Mouse (Mus musculus) lung, postnatal 25 days (tissue): ENCODE data around the gene Cyb5r2.

ENCODE experiments used
- DNase-seq: peaks from one replicate; pipeline ENCODE4 v3.0.0; 2022; ENCODE audit warnings: low spot score

Gene Cyb5r2

DNA sequence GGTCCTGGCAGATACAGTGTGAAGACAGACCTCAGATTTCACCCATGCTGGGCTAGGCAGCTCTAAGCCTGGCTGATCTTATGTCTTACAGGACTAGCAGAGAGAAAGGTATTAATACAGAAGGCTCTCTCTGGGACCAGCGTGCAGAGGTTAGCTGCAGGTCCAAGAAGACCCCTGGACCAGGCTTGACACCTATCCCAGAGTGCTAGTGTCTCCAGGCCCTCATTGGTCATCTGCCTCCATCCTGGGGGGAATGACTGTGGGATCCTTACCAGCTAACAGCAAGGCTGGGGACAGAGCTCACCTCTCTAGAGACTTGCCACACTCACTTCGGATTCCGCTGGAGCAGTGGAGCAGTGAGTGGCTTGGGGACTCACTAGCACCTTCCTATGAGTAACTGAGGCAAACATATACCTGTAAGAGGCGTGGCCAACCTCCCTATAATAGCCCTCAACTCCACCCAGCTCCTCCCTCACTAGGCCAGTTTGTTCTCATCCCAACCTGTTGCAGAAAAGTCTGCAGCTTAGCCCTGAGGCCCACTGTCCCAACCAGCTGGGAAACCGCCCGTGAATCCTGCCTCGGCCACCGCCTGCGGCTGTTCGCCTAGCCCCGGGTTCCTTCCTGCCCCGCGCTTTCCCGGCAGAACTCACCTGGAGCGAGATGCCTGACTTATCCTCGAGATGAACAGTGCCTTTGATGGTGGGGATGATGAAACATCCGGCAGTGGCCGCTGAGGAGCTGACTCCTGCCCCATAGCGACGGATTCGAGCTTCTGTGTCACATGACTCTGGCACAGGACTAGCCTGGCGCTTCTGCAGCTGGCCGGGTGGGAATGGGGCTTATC is at the start of gene Cyb5r2:
Gene Cyb5r2 (minus strand): TSS at position 725 of the 844 bp plus-strand sequence.
- peak; percentile 15 for DNase-seq

- DNase-seq: no peak
Measured at GRCm38 (mm10) chr7:107802138-107802537, 44.3 kb upstream of the Cyb5r2 start.

GRCm38 (mm10) chr7:107801108-107801507 is 43.3 kb upstream of the Cyb5r2 start, which contains the start of gene Ovch2:
TSS of gene Ovch2 (minus strand) at chr7:107801208.
- no peak for DNase-seq

DNA sequence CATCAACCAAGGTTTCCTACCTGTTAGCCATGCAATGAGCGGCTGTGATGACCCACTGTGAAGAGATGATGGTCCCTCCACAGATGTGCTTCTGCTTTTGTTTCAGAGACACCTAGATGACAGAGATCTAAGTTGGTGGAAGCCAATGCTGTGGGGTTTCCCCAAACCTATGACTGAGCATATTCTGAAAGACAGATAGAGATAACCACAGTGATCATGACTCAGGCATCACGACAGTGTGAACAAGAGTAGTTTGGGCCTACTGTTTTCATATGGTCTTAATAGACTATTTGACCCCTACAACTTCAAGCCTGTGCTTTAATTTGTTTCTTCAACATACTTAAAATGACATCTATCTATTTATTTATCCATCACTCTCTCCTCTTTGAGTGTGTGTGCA is 38.7 kb upstream of the Cyb5r2 start:
- no peak for DNase-seq

DNA sequence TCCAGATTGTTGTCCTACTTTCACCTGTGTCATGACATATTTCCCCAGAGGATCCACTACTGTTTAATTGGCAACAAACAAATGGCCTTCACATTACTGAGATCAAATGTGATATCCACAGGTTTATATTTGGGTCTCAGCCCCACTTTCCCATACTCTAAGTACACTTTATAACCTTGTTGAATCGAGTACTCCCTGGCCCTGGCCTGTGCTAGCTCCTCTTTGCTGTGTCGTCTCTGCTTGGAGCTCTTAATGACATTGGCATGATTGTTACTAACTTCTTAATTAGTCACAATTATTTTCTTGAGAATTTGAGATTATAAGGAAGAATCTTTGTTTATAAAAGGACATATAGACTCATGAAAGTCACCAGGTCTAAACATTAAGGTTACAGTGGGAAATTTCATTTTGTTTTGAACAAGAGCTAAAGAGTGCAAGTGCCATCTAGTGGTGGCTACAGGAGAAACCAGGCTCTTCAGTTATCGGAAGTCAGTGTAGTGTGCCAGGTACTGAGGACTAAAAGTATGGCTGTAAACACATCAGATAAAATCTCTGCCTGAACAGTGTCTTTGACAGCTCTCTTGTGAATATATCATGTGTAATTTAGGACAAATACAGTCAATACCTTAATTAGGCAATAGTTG is 30.3 kb upstream of the Cyb5r2 start:
- peak; percentile 2 for DNase-seq

DNA sequence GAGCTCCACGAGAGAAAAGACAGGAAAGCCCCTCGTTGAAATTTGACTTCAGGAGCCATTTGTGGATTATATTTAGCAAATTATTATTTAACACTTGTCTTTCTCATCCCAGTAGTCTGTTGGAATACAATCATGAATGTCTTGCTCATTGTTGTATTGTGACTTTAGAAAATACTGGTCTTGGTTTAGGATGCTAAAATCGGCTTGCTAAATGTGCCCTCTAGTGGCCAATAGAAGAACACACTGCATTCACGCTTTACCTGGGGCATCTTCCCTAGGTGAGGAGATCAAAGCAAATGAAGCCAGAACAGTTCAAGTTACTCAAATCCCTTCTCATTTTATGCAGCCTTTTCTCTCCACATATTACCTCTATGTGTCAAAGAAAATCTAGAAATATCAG is 21.8 kb upstream of the Cyb5r2 start:
- peak; percentile 7 for DNase-seq

- DNase-seq: no peak
Measured at GRCm38 (mm10) chr7:107778216-107778615, 20.4 kb upstream of the Cyb5r2 start.

GRCm38 (mm10) chr7:107770812-107771211 is 13.0 kb upstream of the Cyb5r2 start:
- DNase-seq: no peak

GRCm38 (mm10) chr7:107756748-107757147 is 1.1 kb downstream of the Cyb5r2 start:
- no peak for DNase-seq

GRCm38 (mm10) chr7:107755905-107756304 is 1.9 kb downstream of the Cyb5r2 start:
- no peak for DNase-seq

DNA sequence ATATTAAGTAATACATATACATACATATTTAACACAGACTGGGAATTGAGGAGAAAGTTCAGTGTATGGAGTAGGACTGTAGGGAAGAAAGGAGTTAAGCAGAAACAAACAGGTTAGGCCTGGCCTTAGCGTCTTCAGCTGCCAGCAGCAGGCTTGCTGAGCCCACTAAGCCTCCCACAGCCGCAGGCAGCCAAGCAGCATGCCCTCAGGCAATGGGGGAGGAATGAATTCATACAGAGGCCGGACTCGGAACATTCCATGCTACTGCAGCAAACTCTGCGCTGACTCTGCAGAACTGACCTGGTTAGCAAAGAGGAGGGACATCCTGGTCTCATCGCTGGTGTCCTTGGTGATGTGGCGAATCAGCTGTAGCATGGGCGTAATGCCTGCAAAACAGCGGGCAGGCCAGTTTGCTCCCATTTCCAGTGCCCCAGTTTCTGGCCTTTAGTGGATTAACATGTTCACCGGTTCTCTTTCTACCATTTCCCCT is 5.8 kb downstream of the Cyb5r2 start:
- DNase-seq: no peak

DNA sequence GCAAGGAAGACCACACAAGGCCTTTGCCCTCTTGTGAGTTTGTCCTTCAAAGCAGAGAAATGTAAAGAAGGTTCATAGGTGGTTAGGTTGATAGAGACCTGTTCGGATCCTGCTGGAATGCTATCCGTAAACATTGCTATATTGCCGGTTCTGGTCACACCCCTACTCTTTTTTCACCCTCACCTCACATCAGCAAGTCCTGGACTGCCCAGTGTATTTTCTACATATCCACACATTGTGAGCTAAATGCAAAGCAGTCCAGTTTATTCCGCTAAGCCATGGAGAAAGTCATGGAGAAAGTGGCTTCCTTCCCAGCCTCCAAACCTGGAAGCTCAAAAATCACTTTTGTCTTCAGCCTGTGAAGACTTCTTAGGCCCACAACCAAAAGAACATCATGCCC is 8.1 kb downstream of the Cyb5r2 start:
- DNase-seq: no peak

DNA sequence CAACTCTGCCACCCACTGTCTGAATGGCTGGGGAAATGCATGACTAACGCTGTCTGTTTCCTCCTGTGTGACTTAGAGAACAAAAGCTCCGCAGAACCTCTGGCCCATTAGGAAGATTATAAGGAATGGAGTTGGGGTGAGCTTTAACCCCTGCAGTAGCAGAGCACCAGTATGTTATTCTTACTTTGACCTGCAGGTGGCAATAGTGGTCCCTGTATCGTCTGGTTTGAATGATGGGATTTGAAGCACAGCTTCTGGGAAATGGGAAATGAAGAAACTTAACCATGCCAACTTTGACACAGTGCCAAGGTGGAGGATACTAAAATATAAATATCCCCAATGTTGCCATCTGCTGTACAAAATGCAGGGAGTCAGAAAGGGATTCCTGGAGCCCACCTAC is 8.6 kb downstream of the Cyb5r2 start:
- peak; percentile 16 for DNase-seq

DNA sequence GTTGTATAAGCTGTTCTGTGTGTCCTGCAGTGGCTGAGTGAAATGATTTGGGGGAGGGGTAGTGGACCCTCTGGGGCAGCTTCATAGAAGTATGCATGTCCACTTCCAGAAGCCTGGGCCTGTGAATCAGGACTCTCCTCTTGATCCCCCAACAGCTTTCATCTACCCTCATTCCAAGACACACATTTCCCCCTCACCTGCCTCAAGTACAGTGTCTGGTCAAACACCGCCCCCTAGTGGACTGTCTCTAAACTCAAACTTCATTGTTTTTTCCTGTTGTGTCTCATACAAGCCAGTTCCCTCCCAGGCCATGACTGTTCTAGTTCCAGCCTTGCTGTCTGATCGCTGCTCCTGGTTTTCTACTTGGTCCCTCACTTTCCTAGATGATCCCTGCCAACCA is 9.9 kb downstream of the Cyb5r2 start:
- DNase-seq: peak; percentile 39

GRCm38 (mm10) chr7:107747476-107747875 is 10.4 kb downstream of the Cyb5r2 start:
- no peak for DNase-seq

- DNase-seq: no peak
Measured at GRCm38 (mm10) chr7:107746036-107746435, 11.8 kb downstream of the Cyb5r2 start.

DNA sequence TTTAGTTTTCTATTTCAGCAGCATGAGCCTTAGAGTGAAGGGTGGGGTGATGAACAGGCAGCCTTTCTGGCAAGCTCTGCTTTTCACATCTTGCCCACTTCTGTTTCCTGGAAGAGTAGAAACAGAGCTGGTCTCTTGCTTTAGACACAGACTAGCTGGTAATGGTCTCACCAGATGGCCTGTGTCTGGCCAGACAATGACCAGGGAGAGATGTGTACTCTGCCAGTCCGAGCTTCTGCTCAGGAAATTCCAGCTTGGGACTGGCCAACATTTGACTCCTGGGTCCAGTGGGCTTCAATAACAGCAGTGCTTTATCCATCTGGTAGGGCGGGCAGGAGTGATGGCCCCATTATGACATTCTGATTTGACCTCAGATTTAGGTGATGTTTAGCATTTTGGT is 12.7 kb downstream of the Cyb5r2 start:
- no peak for DNase-seq

DNA sequence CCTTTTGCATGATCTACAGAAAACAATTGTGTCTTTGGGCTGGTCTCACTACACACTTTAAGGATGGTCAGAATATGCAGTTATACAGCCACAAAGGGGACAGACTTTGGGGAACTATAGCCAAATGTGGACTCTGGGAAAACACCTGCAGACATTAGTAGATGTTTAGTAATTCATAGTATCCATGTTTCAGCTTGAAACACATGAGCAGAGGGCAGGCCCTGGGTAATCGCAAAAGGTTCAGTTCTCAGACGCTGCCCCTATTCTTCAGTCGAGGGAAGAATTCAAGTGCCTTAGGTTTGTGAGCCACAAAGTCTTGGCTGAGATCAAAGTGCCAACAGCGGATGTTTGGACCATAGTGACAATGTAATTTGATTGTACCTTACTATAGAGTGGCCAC is 13.4 kb downstream of the Cyb5r2 start:
- DNase-seq: no peak

GRCm38 (mm10) chr7:107742963-107743465 is 14.8 kb downstream of the Cyb5r2 start:
- DNase-seq: no peak

DNA sequence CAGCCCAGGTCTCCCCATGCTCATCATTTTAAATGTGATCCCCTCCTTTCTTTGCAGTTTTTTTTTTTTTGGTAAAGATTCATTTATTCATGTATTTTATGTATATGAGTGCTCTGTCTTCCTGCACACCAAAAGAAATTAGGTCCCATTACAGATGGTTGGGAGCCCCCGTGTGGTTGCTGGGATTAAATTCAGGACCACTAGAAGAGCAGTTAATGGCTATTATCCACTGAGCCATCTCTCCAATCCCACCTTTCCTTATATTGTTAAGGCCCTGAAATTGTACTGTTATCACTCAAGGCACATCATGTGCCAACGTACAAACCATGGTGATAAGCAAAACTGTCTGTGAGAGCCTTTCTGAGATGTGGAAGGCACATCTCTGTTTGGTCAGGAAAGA is 19.1 kb downstream of the Cyb5r2 start:
- no peak for DNase-seq

DNA sequence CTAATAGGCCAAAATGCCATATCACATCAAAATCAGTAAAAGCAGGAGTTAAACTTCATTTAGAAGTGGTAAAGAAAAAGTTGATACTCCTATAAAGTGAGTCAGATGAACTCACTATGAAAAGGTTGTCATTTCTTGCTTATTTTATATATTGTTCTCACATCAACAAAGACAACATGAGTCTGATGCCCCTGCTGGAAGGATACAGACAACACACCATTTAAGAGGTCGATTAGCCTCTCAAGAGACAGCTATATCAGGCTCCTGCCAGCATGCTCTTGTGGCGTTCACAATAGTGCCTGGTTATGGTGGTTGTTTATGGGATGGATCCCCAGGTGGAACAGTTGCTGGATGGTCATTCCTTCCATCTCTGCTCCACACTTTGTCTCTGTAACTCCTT is 24.7 kb downstream of the Cyb5r2 start:
- DNase-seq: no peak

GRCm38 (mm10) chr7:107730587-107730986 is 27.2 kb downstream of the Cyb5r2 start:
- DNase-seq: no peak

DNA sequence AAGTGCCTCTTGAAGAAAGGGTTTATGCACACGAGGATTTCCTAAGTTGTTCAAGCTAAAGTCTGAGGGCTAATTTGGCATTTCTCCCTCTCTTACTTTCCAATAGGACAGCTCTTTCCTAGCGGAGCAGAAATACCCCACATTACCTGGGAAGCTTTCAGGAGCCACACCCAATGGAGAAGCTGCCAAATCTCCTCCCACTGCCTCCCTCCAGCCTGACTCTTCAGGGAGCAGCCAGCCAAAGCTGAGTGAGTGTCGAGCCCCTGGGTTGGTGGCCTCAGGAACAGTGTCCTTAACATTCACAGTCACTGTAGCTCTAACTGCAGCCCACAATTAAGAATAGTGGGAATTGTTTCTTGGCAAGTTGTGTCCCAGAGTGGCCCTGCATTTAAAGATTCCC is 30.3 kb downstream of the Cyb5r2 start:
- peak; percentile 60 for DNase-seq
